Mouse (Mus musculus): ENCODE results near the gene Slc7a15. TPM values are rescaled to one million over a fixed set of nuclear protein-coding genes. Genes with fewer than 3 reads are reported as not detected.

Gene Slc7a15
- 0.76 TPM for polyA plus RNA-seq (2014; fragmentation: Illumina TruSeq; extraction: RNeasy Lipid Tissue Mini Kit (QIAGEN cat#74804); ENCODE audit: low read depth, low replicate concordance)

DNA sequence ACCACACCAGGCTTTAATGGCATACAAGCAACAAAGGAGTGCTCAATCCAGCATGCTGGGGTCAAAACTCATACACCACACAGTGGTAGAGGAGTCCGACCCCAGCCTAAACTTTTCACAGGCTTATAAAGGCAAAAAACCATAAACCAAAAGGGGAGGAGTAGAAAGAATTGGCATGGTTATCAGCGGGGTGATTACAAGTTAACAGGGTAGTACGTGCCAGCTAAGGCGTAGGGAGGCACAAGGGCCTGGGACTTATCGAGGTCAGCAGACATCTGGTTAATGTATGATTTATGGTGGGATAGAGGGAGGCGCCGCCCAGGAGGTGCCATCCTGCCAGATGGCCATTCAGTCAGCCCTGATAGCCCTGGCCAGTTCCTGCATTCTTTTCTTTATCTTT, at the start of gene Slc7a15:
Gene Slc7a15 (minus strand): TSS at position 101 of the 400 bp plus-strand sequence.

DNA sequence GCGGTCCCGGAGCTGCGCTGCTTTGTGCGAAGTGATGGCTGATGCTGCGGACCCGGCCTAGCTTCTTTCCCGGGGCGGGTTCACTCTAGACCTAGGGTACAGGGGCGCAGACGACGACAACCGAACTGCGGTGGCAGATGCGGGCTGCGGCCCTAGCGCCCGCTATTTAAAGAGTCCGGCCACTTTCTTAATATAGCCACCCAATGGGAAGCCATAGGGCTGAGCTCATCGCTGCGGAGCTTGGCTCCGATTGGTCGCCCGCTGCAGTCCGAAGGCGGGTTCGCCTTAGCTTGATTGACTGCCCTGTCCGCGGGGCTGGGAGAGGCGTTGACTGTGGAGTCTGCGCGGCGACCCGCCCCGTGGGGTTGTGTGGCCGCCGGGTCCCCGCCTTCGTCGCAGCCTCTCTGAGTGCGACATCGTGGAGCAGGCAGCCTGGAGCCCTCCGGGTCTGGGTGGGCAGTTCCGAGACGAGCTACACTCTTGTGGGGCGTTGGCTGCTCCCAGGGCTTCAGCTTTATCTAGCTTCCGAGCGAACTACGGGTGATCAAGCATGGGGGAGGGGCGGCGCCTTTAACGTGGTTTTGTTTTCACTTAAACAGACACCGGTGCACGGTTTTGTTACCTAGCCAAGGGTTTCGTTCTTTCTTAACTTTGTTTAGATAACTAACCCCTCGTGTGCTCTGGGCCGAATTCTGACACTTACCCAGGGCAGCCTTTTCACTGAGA, 98.8 kb downstream of the Slc7a15 start, which contains the start of gene Rhob:
Gene Rhob (minus strand): TSS at position 139 of the 726 bp plus-strand sequence.

Other genes with a start within 250 kb of the Slc7a15 start
- gene Rhob, start 99.1 kb downstream of the Slc7a15 start, polyA plus RNA-seq (2014; fragmentation: Illumina TruSeq; extraction: RNeasy Lipid Tissue Mini Kit (QIAGEN cat#74804); ENCODE audit: low read depth, low replicate concordance): 181 TPM
- gene Pum2, start 75.1 kb upstream of the Slc7a15 start, polyA plus RNA-seq (2014; fragmentation: Illumina TruSeq; extraction: RNeasy Lipid Tissue Mini Kit (QIAGEN cat#74804); ENCODE audit: low read depth, low replicate concordance): 225 TPM
- gene Sdc1, start 172.3 kb upstream of the Slc7a15 start, polyA plus RNA-seq (2014; fragmentation: Illumina TruSeq; extraction: RNeasy Lipid Tissue Mini Kit (QIAGEN cat#74804); ENCODE audit: low read depth, low replicate concordance): 26.3 TPM

Measured in sigmoid colon, adult 10 weeks (tissue).